Mouse (Mus musculus) heart, adult 2 months (tissue): ENCODE measurements at regions not wholly inside any gene's neighbourhood (a gene's known extent, or its start where the extent isn't known, plus 50 kb on each side); places are given as distances from the start of the nearest gene placed in this dataset.

Source experiments
- EP300 ChIP-seq: fragments of 200-500 bp; IDR thresholded peaks from 2 replicates; pipeline ENCODE4 v1.6.1; 2011; ENCODE audit warnings: low read depth, low read length, control low read depth; ENCODE audit not compliant: insufficient read depth
- POLR2A ChIP-seq: fragments of 200-500 bp; IDR thresholded peaks from 2 replicates; pipeline ENCODE4 v1.6.1; 2011; ENCODE audit warnings: mild to moderate bottlenecking, low read depth, low read length, control low read depth; ENCODE audit not compliant: insufficient read depth

DNA sequence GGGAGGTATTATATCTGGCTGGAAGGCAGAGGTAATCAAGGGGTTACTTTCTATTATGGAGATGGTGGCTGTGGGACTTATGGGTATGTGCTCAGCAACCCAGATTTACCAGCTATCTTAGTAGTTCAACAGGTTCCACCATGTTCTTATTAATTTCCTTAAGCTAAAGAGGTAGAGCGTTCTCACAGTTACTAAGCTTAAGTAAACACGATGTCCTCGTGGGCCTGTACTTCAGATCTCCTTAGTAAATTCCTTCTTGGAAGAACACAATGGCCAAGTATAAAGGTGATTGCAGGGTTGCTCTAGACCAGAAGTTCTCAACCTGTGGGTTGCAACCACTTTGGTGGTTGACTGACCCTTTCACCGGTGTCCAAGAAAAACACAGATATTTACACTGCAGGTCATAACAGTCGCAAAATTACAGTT is 90.2 kb downstream of the Setd4 start:
- TF ChIP-seq POLR2A, result no peak
- TF ChIP-seq EP300, result no peak
